Mouse (Mus musculus) liver, postnatal 0 days (tissue): Measurements from ENCODE around the gene Ybx2.

Experiments used
- CTCF ChIP-seq: sonication (generic); IDR thresholded peaks from 2 replicates; pipeline ENCODE4 v1.5.1; 2016; ENCODE audit warnings: antibody characterized with exemption, low read depth
- EP300 ChIP-seq: IDR thresholded peaks from 2 replicates; pipeline ENCODE4 v1.6.1; 2016; ENCODE audit warnings: antibody characterized with exemption, low read depth, mild to moderate bottlenecking

DNA sequence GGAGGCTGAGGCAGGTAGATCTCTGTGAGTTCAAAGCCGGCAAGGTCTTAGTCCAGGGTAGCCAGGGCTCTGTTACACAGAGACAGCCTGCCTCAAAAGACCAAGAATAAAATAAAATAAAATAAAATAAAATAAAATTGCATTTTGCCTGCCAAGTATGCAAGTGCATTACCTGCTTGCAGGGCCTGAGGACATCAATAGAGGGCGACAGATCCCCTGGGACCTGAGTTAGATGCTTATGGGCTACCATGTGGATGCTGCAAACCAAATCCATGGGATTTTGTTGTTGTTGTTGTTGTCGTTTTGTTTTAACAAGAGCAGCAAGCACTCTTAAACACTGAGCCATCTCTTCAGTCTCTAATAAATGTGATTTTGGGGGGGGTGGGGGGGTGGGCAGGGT, 3.3 kb upstream of the Ybx2 start:
- no peak for TF ChIP-seq EP300
- TF ChIP-seq CTCF, result peak; percentile 51
